Comparison of ENCODE assay signal across 9 mouse cellular contexts in the genomic region with DNA sequence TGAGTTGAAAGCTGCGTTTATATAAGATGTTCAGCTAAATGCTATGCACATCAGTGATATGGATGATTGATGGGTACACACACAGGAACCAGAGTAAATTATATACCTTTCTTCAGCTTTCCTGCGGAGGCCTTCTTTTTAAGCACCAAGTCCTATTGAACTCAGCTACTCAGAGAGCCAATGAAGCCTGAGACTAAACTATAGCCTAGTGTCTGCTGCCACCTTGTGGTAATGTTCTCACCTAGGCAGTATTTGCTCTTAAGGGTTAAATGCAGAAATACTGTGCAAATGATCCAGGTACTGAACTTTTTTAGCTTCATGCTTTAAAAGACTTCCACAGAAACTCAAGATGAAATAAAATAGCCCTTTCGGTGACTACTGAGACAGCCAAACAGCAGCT. TPM values are rescaled to one million over a fixed set of nuclear protein-coding genes. Genes with fewer than 3 reads are reported as not detected.
A peak's percentile ranks its signal among the peaks of the same experiment; 100 is the strongest.
DNase-seq lines count a peak whose midpoint lies in the region; ATAC-seq and TF ChIP-seq lines count a peak whose summit lies in the region.
"Had no signal": no experiment of that assay in that cellular context is flagged by ENCODE, and none has a peak within 500 bp of the region (broad histone marks: within the 10 kb centered on the region; RNA-seq: fewer than 3 reads in every experiment).

No protein-coding gene starts in this region.

- no peak overlapping the region for H3K4me3 ChIP-seq in lung, postnatal 0 days (ENCODE audit: low read depth, low read length)

- intact Hi-C loops in gastrocnemius, postnatal 36 days (cut with DNase I), result loop anchor here (5.0 kb wide), 1 partner anchor 560 kb away; no protein-coding TSS in a partner anchor

- 37% methylated on average over 3 of the region's 3 CpGs for WGBS in lung, postnatal 0 days

- peak; percentile 41 for DNase-seq in gastrocnemius, postnatal 10 days
- no peak for DNase-seq in gastrocnemius, postnatal 36 days
- peak; percentile 88 for DNase-seq in R1 (ENCODE audit: low read depth, low spot score)
- peak; percentile 41 to 77 for DNase-seq in cerebellum, postnatal 25 days
- DNase-seq in kidney, postnatal 36 days, result peak; percentile 69 to 75
- peak; percentile 80 for DNase-seq in lung, postnatal 0 days (ENCODE audit: low spot score)
- DNase-seq in retina, postnatal 7 days (ENCODE audit: low read depth, low spot score), result peak; percentile 66

- no peaks in the 10 kb centered on the region for H3K4me1 ChIP-seq in lung, postnatal 0 days (ENCODE audit: insufficient read depth, low read depth, low read length)

- ATAC-seq in granulocyte monocyte progenitor cell, adult 5-6 weeks (replicated peaks; ENCODE audit: poor library complexity, severe bottlenecking), result peak; percentile 96
- ATAC-seq in lung, postnatal 0 days, result no peak

- H3K27ac ChIP-seq in lung, postnatal 0 days (ENCODE audit: low read length), result no peak overlapping the region

- H3K9me3 ChIP-seq in lung, postnatal 0 days (ENCODE audit: low read length), result no peaks in the 10 kb centered on the region

- H3K36me3 ChIP-seq in lung, postnatal 0 days (ENCODE audit: insufficient read depth, low read length), result no peaks in the 10 kb centered on the region

- H3K4me2 ChIP-seq in lung, postnatal 0 days (replicated peaks; ENCODE audit: low read depth, low read length), result no peak overlapping the region

- TF ChIP-seq CTCF in lung, postnatal 0 days (IDR thresholded peaks at IDR 0.05), result peak; percentile 86

- no peak overlapping the region for H3K9ac ChIP-seq in lung, postnatal 0 days (replicated peaks; ENCODE audit: low read depth)

- no peak for TF ChIP-seq EP300 in lung, postnatal 0 days (IDR thresholded peaks at IDR 0.05)

- H3K27me3 ChIP-seq in lung, postnatal 0 days (replicated peaks; ENCODE audit: insufficient read depth, low read length), result no peaks in the 10 kb centered on the region

RNA-seq across cellular contexts. Expression of gene Gm281, which starts 3.4 kb away (rescaled TPM):
- not detected for total RNA-seq in gastrocnemius, postnatal 10 days (2021)
- total RNA-seq in gastrocnemius, postnatal 36 days (2021), result not detected
- not detected in 2 replicates for total RNA-seq in granulocyte monocyte progenitor cell, adult 5-6 weeks (2014; fragmentation: Nextera tagmentation)
- total RNA-seq in granulocyte monocyte progenitor cell, adult 5-6 weeks (2017), result not detected in 2 replicates
- 0.20 and 0.48 TPM in 2 replicates for polyA plus RNA-seq in lung, postnatal 0 days (2015; fragmentation: Nextera tagmentation; extraction: Ambion mirVana)
- polyA plus RNA-seq: liver, embryonic 16.5 days had no signal

RNA-seq across cellular contexts. Expression of gene Atxn7, which starts 43.6 kb away (rescaled TPM):
- total RNA-seq in gastrocnemius, postnatal 10 days (2021), result 10 to 100 TPM; 14.9 to 15.4 TPM
- total RNA-seq in gastrocnemius, postnatal 36 days (2021), result 10 to 100 TPM; 13.3 to 16.0 TPM
- total RNA-seq in granulocyte monocyte progenitor cell, adult 5-6 weeks (2014; fragmentation: Nextera tagmentation), result 14.3 and 14.6 TPM in 2 replicates
- 11.3 and 20.3 TPM in 2 replicates for total RNA-seq in granulocyte monocyte progenitor cell, adult 5-6 weeks (2017)
- polyA plus RNA-seq in lung, postnatal 0 days (2015; fragmentation: Nextera tagmentation; extraction: Ambion mirVana), result 4.3 and 4.9 TPM in 2 replicates

RNA-seq across cellular contexts. Expression of gene Thoc7, which starts 44.0 kb away (rescaled TPM):
- 100 to 1,000 TPM; 128 to 132 TPM for total RNA-seq in gastrocnemius, postnatal 10 days (2021)
- 100 to 1,000 TPM; 110 to 140 TPM for total RNA-seq in gastrocnemius, postnatal 36 days (2021)
- total RNA-seq in granulocyte monocyte progenitor cell, adult 5-6 weeks (2014; fragmentation: Nextera tagmentation), result 188 and 219 TPM in 2 replicates
- 347 and 460 TPM in 2 replicates for total RNA-seq in granulocyte monocyte progenitor cell, adult 5-6 weeks (2017)
- polyA plus RNA-seq in lung, postnatal 0 days (2015; fragmentation: Nextera tagmentation; extraction: Ambion mirVana), result 116 and 117 TPM in 2 replicates

Comparison
In these comparisons a context has a peak if more than half of its experiments do, and no peak if none do; other contexts are left out.
1. DNase-seq: peak in gastrocnemius, postnatal 10 days (single experiment), R1 (single experiment), cerebellum, postnatal 25 days (2 of 2), kidney, postnatal 36 days (2 of 2), lung, postnatal 0 days (single experiment) and retina, postnatal 7 days (single experiment); none in gastrocnemius, postnatal 36 days (0 of 2).